Mouse (Mus musculus): ENCODE data around the gene Bcl2l2.

The Bcl2l2 gene

DNA sequence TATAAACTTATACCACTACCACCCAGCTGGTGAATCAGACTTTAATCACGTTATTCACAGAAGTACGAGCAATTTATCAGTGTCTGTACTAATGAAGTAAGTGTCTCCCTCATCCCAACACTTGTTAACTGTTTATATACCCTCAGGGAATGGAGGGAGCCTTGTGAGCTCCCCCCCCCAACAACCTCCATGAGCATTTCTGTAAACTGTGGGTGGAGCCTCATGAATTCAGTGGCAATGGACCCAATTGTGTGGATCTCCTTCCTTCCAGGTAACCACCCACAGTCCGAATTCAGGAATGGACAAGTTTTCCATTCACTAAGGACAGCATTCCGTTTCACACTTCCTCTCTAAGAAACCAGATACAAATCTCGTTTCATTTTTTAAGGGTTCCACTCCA lies 17.6 kb upstream of the Bcl2l2 start:
- H3K9me3 ChIP-seq (ENCODE audit: low read length): no peaks in the 10 kb centered on the region
- peaks cover 20% of the 10 kb centered on the region for H3K4me1 ChIP-seq (replicated peaks; ENCODE audit: low read depth, low read length)
- H3K4me3 ChIP-seq (replicated peaks; ENCODE audit: low read length): no peak overlapping the region
- TF ChIP-seq NANOG (IDR thresholded peaks at IDR 0.05; ENCODE audit: borderline replicate concordance, low read length) (no peak), CTCF (conservative IDR thresholded peaks at IDR 0.05; ENCODE audit: low read length) (no peak), POU5F1 (IDR thresholded peaks at IDR 0.05; ENCODE audit: borderline replicate concordance, low read length) (no peak)
- no peaks in the 10 kb centered on the region for H3K36me3 ChIP-seq (ENCODE audit: insufficient read depth, low read length)
- no peaks in the 10 kb centered on the region for H3K27me3 ChIP-seq (ENCODE audit: insufficient read depth, low read length)

DNA sequence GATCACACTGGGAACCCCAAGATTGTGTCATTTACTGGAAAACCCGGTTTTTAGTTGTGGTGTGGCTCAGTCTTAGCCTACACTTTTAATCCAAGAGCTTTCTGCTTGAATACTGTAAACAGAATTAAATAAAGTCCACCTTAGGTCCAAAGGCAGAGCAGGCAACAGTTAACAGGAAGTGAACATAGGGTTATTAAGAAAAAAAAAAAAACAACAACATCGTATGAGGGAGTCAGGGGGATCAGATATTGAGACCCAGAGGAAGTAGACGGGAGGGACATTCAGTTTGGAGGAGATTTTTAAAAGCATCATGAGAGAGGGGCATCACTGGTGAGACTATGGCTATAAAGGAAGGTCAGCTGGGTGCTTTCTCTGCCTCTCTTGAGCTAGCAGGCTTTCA lies 16.9 kb upstream of the Bcl2l2 start:
- Histone ChIP-seq H3K36me3 (ENCODE audit: insufficient read depth, low read length) (no peaks in the 10 kb centered on the region), H3K27me3 (ENCODE audit: insufficient read depth, low read length) (no peaks in the 10 kb centered on the region)
- TF ChIP-seq CTCF (conservative IDR thresholded peaks at IDR 0.05; ENCODE audit: low read length) (no peak), NANOG (IDR thresholded peaks at IDR 0.05; ENCODE audit: borderline replicate concordance, low read length) (no peak), POU5F1 (IDR thresholded peaks at IDR 0.05; ENCODE audit: borderline replicate concordance, low read length) (no peak)

DNA sequence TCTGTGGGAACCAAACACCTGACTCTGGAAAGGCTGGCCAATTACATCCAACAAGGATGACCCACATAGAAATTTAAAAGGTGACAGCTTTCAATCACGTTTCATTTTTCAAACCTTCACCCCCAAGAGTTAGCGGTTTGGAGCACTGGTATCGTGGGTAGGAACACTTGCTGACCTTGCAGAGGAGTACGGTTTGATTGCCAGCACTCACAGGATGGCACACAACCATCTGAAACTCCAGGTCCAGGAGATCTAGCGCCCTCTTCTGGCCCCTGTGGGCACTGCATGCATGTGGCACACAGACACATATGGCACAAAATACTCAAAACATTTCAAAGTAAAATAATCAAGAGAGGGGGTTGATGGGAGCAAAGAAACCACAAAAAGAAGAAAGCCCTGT lies 16.2 kb upstream of the Bcl2l2 start:
- Histone ChIP-seq H3K4me3 (replicated peaks; ENCODE audit: low read length) (no peak overlapping the region), H3K9me3 (ENCODE audit: low read length) (no peaks in the 10 kb centered on the region), H3K36me3 (ENCODE audit: insufficient read depth, low read length) (no peaks in the 10 kb centered on the region), H3K4me1 (replicated peaks; ENCODE audit: low read depth, low read length) (peaks cover 20% of the 10 kb centered on the region), H3K27me3 (ENCODE audit: insufficient read depth, low read length) (no peaks in the 10 kb centered on the region)
- TF ChIP-seq CTCF (conservative IDR thresholded peaks at IDR 0.05; ENCODE audit: low read length): peak; percentile 98
- TF ChIP-seq POU5F1 (IDR thresholded peaks at IDR 0.05; ENCODE audit: borderline replicate concordance, low read length): no peak

More for the DNA sequence above, 16.9 kb upstream of the Bcl2l2 start:
- H3K4me3 ChIP-seq (replicated peaks; ENCODE audit: low read length): no peak overlapping the region
- no peaks in the 10 kb centered on the region for H3K9me3 ChIP-seq (ENCODE audit: low read length)
- peaks cover 20% of the 10 kb centered on the region for H3K4me1 ChIP-seq (replicated peaks; ENCODE audit: low read depth, low read length)

DNA sequence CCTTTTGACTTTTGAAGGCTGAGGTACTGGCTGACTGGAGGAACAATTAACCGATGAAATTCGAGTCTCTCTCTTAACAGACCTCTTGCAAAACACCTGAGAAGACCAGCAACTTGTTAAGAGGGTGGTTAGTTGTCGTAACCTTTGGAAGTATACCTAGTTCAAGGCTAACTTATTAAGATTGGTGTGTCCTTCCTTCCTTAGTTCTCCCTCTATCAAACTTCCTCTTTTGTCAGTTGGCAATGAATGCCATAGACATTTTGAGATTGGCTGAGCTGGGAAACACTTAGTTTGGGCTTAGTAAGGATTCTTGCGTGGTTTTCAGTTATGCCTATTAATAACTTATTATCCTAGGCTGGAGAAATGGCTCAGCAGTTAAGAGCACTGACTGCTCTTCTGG lies 15.2 kb upstream of the Bcl2l2 start:
- no peak overlapping the region for H3K4me3 ChIP-seq (replicated peaks; ENCODE audit: low read length)
- peaks cover 19% of the 10 kb centered on the region for H3K4me1 ChIP-seq (replicated peaks; ENCODE audit: low read depth, low read length)
- TF ChIP-seq NANOG (IDR thresholded peaks at IDR 0.05; ENCODE audit: borderline replicate concordance, low read length) (no peak), POU5F1 (IDR thresholded peaks at IDR 0.05; ENCODE audit: borderline replicate concordance, low read length) (no peak), CTCF (conservative IDR thresholded peaks at IDR 0.05; ENCODE audit: low read length) (no peak)
- H3K27me3 ChIP-seq (ENCODE audit: insufficient read depth, low read length): peaks cover 5% of the 10 kb centered on the region; the same call in 1 of the 2 replicates
- H3K36me3 ChIP-seq (ENCODE audit: insufficient read depth, low read length): no peaks in the 10 kb centered on the region
- H3K9me3 ChIP-seq (ENCODE audit: low read length): no peaks in the 10 kb centered on the region

DNA sequence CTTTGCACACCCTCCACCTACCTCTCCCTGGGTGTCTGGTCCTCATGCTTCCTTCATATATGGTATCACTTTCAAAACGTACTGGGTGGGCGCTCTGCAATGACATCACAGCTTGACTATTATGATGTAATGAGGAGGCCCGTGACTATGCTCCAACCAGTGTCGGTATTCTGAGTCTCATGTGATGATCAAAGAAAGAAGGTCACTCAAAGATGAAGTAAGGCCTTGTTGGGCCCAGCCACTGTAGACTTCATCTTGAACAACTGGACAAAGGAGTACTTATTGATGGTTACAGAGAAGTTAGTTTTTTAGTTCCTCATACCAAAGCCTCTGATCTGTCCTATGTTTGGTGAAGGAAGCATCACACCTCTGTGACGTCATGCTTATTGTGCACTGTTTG lies 12.3 kb upstream of the Bcl2l2 start, which contains the start of gene Homez:
TSS of gene Homez (minus strand) at position 101 of the 400 bp plus-strand sequence.
- no peaks in the 10 kb centered on the region for H3K36me3 ChIP-seq (ENCODE audit: insufficient read depth, low read length)
- H3K27me3 ChIP-seq (ENCODE audit: insufficient read depth, low read length): peaks cover 31% of the 10 kb centered on the region
- no peaks in the 10 kb centered on the region for H3K9me3 ChIP-seq (ENCODE audit: low read length)
- peaks cover 9% of the 10 kb centered on the region for H3K4me1 ChIP-seq (replicated peaks; ENCODE audit: low read depth, low read length)
- H3K4me3 ChIP-seq (replicated peaks; ENCODE audit: low read length): no peak within 1 kb of the TSS
- no peak for TF ChIP-seq POU5F1 (IDR thresholded peaks at IDR 0.05; ENCODE audit: borderline replicate concordance, low read length)
- TF ChIP-seq CTCF (conservative IDR thresholded peaks at IDR 0.05; ENCODE audit: low read length): no peak
- TF ChIP-seq NANOG (IDR thresholded peaks at IDR 0.05; ENCODE audit: borderline replicate concordance, low read length): no peak

DNA sequence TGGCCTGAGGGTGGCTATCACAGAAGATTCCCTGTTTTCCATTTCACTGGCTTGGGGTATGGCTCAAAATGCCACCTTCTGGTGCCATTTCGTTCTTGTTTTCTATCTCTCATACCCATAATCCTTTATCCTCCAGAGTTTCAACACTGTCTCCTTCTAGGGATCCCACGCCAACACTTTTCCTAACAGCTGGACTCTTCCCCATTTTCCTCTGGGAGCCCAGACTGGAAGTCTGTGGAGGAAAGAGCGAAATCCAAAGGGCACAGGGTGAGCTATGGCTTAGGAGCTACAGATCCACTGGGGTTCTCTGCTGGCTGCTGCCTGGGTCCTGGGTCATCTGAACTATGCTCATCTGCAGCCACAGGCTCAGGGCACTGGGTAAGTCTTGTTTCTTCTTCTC lies 9.0 kb upstream of the Bcl2l2 start:
- Histone ChIP-seq H3K27me3 (ENCODE audit: insufficient read depth, low read length) (peaks cover 52% of the 10 kb centered on the region), H3K4me1 (replicated peaks; ENCODE audit: low read depth, low read length) (peaks cover 12% of the 10 kb centered on the region), H3K4me3 (replicated peaks; ENCODE audit: low read length) (no peak overlapping the region), H3K9me3 (ENCODE audit: low read length) (no peaks in the 10 kb centered on the region), H3K36me3 (ENCODE audit: insufficient read depth, low read length) (no peaks in the 10 kb centered on the region)
- no peak for TF ChIP-seq CTCF (conservative IDR thresholded peaks at IDR 0.05; ENCODE audit: low read length)
- no peak for TF ChIP-seq NANOG (IDR thresholded peaks at IDR 0.05; ENCODE audit: borderline replicate concordance, low read length)
- no peak for TF ChIP-seq POU5F1 (IDR thresholded peaks at IDR 0.05; ENCODE audit: borderline replicate concordance, low read length)

DNA sequence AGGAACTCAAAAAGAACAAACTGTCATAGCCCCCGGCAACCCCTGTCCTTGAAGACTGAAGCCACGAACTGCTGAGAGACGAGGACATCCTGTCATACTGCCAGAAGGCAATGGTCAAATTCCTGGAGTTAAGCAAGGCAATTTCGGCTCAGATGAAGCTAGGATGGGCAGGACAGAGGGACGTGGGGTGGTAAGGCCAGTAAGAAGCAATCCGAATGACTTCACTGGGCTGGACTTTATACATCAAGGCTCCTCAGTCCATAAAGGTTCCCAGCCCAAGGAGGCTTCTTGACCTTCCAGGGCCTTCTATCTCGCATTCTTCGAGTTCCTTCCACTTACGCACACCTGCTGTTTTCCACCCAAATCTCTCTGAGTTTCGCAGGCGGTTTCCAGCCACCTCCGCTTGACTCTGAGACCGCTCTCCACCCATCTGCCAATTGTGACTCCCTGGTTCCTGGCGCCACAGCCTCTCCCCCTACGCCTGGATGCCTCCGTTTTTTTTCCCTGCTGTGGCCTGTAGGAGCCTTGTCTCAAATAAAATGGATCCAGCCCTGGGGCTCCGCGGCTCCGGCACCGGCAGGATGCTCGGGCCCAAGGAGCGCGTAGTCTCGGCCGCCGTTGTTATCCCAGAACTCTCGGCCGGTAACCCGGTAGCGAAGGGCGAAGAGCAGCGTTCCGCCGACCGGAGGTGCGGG lies 7.2 kb upstream of the Bcl2l2 start:
- H3K27me3 ChIP-seq (ENCODE audit: insufficient read depth, low read length): peaks cover 52% of the 10 kb centered on the region
- no peaks in the 10 kb centered on the region for H3K36me3 ChIP-seq (ENCODE audit: insufficient read depth, low read length)
- TF ChIP-seq NANOG (IDR thresholded peaks at IDR 0.05; ENCODE audit: borderline replicate concordance, low read length) (no peak), POU5F1 (IDR thresholded peaks at IDR 0.05; ENCODE audit: borderline replicate concordance, low read length) (no peak), CTCF (conservative IDR thresholded peaks at IDR 0.05; ENCODE audit: low read length) (no peak)
- H3K4me3 ChIP-seq (replicated peaks; ENCODE audit: low read length): peak overlapping the region; percentile 90
- peaks cover 15% of the 10 kb centered on the region for H3K4me1 ChIP-seq (replicated peaks; ENCODE audit: low read depth, low read length)
- H3K9me3 ChIP-seq (ENCODE audit: low read length): no peaks in the 10 kb centered on the region

DNA sequence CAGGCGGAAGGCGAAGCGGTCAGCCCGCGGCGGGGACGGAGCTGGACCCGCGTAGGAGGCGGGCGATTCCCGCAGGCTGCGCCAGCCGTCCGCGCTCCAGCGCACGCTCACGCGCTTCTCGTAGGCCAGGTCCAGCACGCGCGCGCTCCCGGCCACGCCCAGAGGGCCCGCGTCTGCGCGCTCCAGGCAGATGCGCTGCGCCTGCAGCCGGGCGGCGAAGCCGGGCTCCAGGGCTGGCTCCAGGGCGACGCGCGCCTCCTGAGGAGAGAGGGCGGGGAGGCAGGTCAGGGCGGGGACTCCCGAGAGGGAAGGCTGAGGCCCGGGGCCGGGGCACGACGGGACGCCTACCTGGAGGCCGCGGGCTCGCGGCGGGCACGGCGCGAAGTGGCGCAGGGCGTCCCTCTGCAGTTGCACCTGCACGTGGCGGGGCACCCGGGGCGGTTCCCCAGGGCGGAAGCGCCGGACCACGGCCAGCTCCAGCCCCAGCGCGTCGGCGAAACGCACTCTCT lies 6.6 kb upstream of the Bcl2l2 start:
- H3K36me3 ChIP-seq (ENCODE audit: insufficient read depth, low read length): no peaks in the 10 kb centered on the region
- peaks cover 52% of the 10 kb centered on the region for H3K27me3 ChIP-seq (ENCODE audit: insufficient read depth, low read length)
- no peaks in the 10 kb centered on the region for H3K9me3 ChIP-seq (ENCODE audit: low read length)
- H3K4me1 ChIP-seq (replicated peaks; ENCODE audit: low read depth, low read length): peaks cover 21% of the 10 kb centered on the region
- peak overlapping the region; percentile 90 for H3K4me3 ChIP-seq (replicated peaks; ENCODE audit: low read length)
- TF ChIP-seq POU5F1 (IDR thresholded peaks at IDR 0.05; ENCODE audit: borderline replicate concordance, low read length) (no peak), CTCF (conservative IDR thresholded peaks at IDR 0.05; ENCODE audit: low read length) (no peak), NANOG (IDR thresholded peaks at IDR 0.05; ENCODE audit: borderline replicate concordance, low read length) (no peak)

Data from E14TG2a.4 (cell line).